Mouse (Mus musculus): ENCODE results near the gene P4ha3.

- TF ChIP-seq CTCF (IDR thresholded peaks at IDR 0.05; ENCODE audit: low read depth, low read length) (no peak), POLR2A (IDR thresholded peaks at IDR 0.05; ENCODE audit: extremely low read depth, insufficient read depth, low read length) (no peak)
Observed at GRCm38 (mm10) chr7:100296699-100297098, 11.4 kb downstream of the P4ha3 start.
